In the genomic region with DNA sequence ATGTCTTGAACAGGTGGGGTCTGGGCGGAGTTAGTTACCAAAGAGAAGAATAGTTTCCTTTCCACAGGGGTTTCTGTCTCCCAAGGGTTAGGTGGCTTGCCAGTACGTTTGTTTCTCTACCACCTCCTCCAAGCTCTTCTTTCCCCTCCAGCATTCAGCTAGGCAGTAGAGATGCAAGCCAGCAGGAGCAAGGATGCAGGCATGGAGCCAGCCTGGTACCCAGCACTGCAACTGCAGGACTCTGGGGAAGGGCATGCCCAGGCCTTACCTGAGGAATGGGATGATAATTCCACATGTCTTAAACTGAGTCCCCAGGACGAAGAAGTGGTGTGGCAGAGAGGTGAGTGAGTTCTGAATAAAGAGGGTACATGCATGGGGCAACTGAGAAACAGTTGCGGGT, we compare ENCODE assay signal across 28 mouse cellular contexts. TPM values are rescaled to one million over a fixed set of nuclear protein-coding genes. Genes with fewer than 3 reads are reported as not detected.
"Had no signal": no experiment of that assay in that cellular context is flagged by ENCODE, and none has a peak within 500 bp of the region (broad histone marks: within the 10 kb centered on the region; RNA-seq: fewer than 3 reads in every experiment).

No protein-coding gene starts in this region.

- H3K27ac ChIP-seq: embryonic facial prominence, embryonic 10.5 days; embryonic facial prominence, embryonic 12.5 days; embryonic facial prominence, embryonic 13.5 days; embryonic facial prominence, embryonic 15.5 days; forebrain, embryonic 10.5 days; forebrain, embryonic 12.5 days; forebrain, embryonic 13.5 days; forebrain, embryonic 15.5 days; gastrocnemius, adult 2 months; heart, adult 2 months; heart, embryonic 10.5 days had no signal

- DNase-seq: cerebellum, adult 2 months; cerebellum, adult 9-11 months; embryo, embryonic 11 days; forebrain, postnatal 0 days; gastrocnemius, adult 2 months; gastrocnemius, postnatal 10 days; gastrocnemius, postnatal 14 days; gastrocnemius, postnatal 25 days; gastrocnemius, postnatal 36 days; heart, adult 11 months; heart, adult 18-20 months; heart, adult 2 months had no signal

- H3K4me3 ChIP-seq: embryonic facial prominence, embryonic 10.5 days; embryonic facial prominence, embryonic 12.5 days; embryonic facial prominence, embryonic 13.5 days; embryonic facial prominence, embryonic 15.5 days; erythroblast, embryonic 14.5 days; forebrain, embryonic 10.5 days; forebrain, embryonic 12.5 days; forebrain, embryonic 13.5 days; forebrain, embryonic 15.5 days; gastrocnemius, adult 2 months; heart, adult 2 months; heart, embryonic 10.5 days had no signal

RNA-seq across cellular contexts. Expression of a gene that starts 12.2 kb away (rescaled TPM):
- total RNA-seq: common myeloid progenitor, adult 5-6 weeks; gastrocnemius, adult 18-20 months; gastrocnemius, adult 2 months; gastrocnemius, adult 8-10 months; gastrocnemius, postnatal 10 days; gastrocnemius, postnatal 25 days; gastrocnemius, postnatal 36 days; gastrocnemius, postnatal 4 days; granulocyte monocyte progenitor cell, adult 5-6 weeks; heart, adult 18-20 months; heart, adult 2 months; heart, adult 8-10 months had no signal
